Mouse (Mus musculus) hindbrain, embryonic 10.5 days (tissue): ENCODE measurements around the gene Timp3. TPM values are rescaled to one million over a fixed set of nuclear protein-coding genes. Genes with fewer than 3 reads are reported as not detected.

ENCODE experiments used
- DNase-seq: peaks from one replicate; pipeline ENCODE4 v3.0.0-alpha.2; 2017; ENCODE audit warnings: low spot score
- H3K27ac ChIP-seq: fragments of 300-500 bp; sonication (generic); 2 replicates; pipeline ENCODE4 v1.5.1; 2016; ENCODE audit warnings: mild to moderate bottlenecking, moderate library complexity
- H3K27me3 ChIP-seq: fragments of 300-500 bp; sonication (generic); 2 replicates; pipeline ENCODE4 v1.6.1; 2016; ENCODE audit warnings: mild to moderate bottlenecking; ENCODE audit not compliant: poor library complexity, insufficient read depth, severe bottlenecking
- H3K36me3 ChIP-seq: fragments of 300-500 bp; sonication (generic); 2 replicates; pipeline ENCODE4 v1.6.1; 2016; ENCODE audit warnings: mild to moderate bottlenecking, moderate library complexity
- H3K4me1 ChIP-seq: fragments of 300-500 bp; sonication (generic); replicated peaks from 2 replicates; pipeline ENCODE4 v1.6.1; 2016; ENCODE audit warnings: mild to moderate bottlenecking
- H3K4me3 ChIP-seq: fragments of 300-500 bp; sonication (generic); 2 replicates; pipeline ENCODE4 v1.5.1; 2016; ENCODE audit warnings: mild to moderate bottlenecking, moderate library complexity
- H3K9me3 ChIP-seq: fragments of 300-500 bp; sonication (generic); 2 replicates; pipeline ENCODE4 v1.6.1; 2016; ENCODE audit warnings: mild to moderate bottlenecking, moderate library complexity
- WGBS: fragments of 180-500 bp; shearing (Covaris S2); methylation state at CpG from one replicate; pipeline ENCODE4 v1.1.7; 2016; 5-methylcytosine and 5-hydroxymethylcytosine counted together
- polyA plus RNA-seq: library from polyadenylated mRNA; unstranded; fragments of >200 nt; fragmentation: Nextera tagmentation; extraction: Ambion mirVana; gene quantifications from 2 replicates; pipeline ENCODE4 v1.2.1, GENCODE M21; 2016

The Timp3 gene
- polyA plus RNA-seq, 1 experiment from 2014 or later, result 24.8 TPM

- DNase-seq, result no peak
- Histone ChIP-seq H3K4me1 (peaks cover 23% of the 10 kb centered on the region), H3K27me3 (no peaks in the 10 kb centered on the region), H3K4me3 (no peak overlapping the region), H3K9me3 (no peaks in the 10 kb centered on the region), H3K27ac (no peak overlapping the region), H3K36me3 (no peaks in the 10 kb centered on the region)
- 79% methylated on average over 6 of the region's 6 CpGs for WGBS
These were observed 88.6 kb downstream of the Timp3 start for GRCm38 (mm10) chr10:86388803-86389202.

- Histone ChIP-seq H3K27ac (no peak overlapping the region), H3K27me3 (no peaks in the 10 kb centered on the region), H3K9me3 (0 out of 2 replicates have a peak, but pooled peaks cover under 1% of the 10 kb centered on the region), H3K4me1 (peaks cover 23% of the 10 kb centered on the region), H3K36me3 (no peaks in the 10 kb centered on the region), H3K4me3 (no peak overlapping the region)
- no peak for DNase-seq
- 91% methylated on average over 3 of the region's 3 CpGs for WGBS
These were observed 89.2 kb downstream of the Timp3 start for GRCm38 (mm10) chr10:86389357-86389756.

- Histone ChIP-seq H3K4me3 (no peak overlapping the region), H3K27me3 (no peaks in the 10 kb centered on the region), H3K9me3 (0 out of 2 replicates have a peak, but pooled peaks cover 5% of the 10 kb centered on the region), H3K27ac (no peak overlapping the region), H3K36me3 (no peaks in the 10 kb centered on the region), H3K4me1 (peaks cover 23% of the 10 kb centered on the region)
- WGBS, result 66% methylated on average over 2 of the region's 2 CpGs
- DNase-seq, result no peak
These were observed 89.7 kb downstream of the Timp3 start for GRCm38 (mm10) chr10:86389913-86390312.

- H3K27me3 ChIP-seq, result no peaks in the 10 kb centered on the region
- H3K36me3 ChIP-seq, result no peaks in the 10 kb centered on the region
- no peak overlapping the region for H3K4me3 ChIP-seq
- H3K9me3 ChIP-seq, result 0 out of 2 replicates have a peak, but pooled peaks cover 5% of the 10 kb centered on the region
- no peak overlapping the region for H3K27ac ChIP-seq
- no peak for DNase-seq
- 88% methylated on average over 3 of the region's 3 CpGs for WGBS
- H3K4me1 ChIP-seq, result peaks cover 19% of the 10 kb centered on the region
These were observed 92.2 kb downstream of the Timp3 start for GRCm38 (mm10) chr10:86392399-86392798.

GRCm38 (mm10) chr10:86397577-86398346 is 97.6 kb downstream of the Timp3 start:
- H3K27me3 ChIP-seq, result no peaks in the 10 kb centered on the region
- no peaks in the 10 kb centered on the region for H3K4me1 ChIP-seq
- no peak overlapping the region for H3K4me3 ChIP-seq
- no peak for DNase-seq
- 87% methylated on average over 4 of the region's 4 CpGs for WGBS
- no peaks in the 10 kb centered on the region for H3K36me3 ChIP-seq
- H3K27ac ChIP-seq, result no peak overlapping the region
- 0 out of 2 replicates have a peak, but pooled peaks cover 5% of the 10 kb centered on the region for H3K9me3 ChIP-seq

- Histone ChIP-seq H3K27ac (no peak overlapping the region), H3K9me3 (0 out of 2 replicates have a peak, but pooled peaks cover 5% of the 10 kb centered on the region), H3K4me3 (no peak overlapping the region), H3K36me3 (no peaks in the 10 kb centered on the region), H3K27me3 (no peaks in the 10 kb centered on the region), H3K4me1 (no peaks in the 10 kb centered on the region)
- WGBS, result 80% methylated on average over 2 of the region's 2 CpGs
- no peak for DNase-seq
These were observed 98.2 kb downstream of the Timp3 start for GRCm38 (mm10) chr10:86398347-86398720.

Other genes with a start within 250 kb of the Timp3 start
- 3.2 and 3.9 TPM in 2 replicates for gene Syn3, start 198.5 kb downstream of the Timp3 start, polyA plus RNA-seq